Mouse (Mus musculus): ENCODE measurements around the gene Zfp775. TPM values are rescaled to one million over a fixed set of nuclear protein-coding genes. Genes with fewer than 3 reads are reported as not detected.

The Zfp775 gene
- polyA plus RNA-seq, 1 experiment from 2014 or later = 2.0 TPM

DNA sequence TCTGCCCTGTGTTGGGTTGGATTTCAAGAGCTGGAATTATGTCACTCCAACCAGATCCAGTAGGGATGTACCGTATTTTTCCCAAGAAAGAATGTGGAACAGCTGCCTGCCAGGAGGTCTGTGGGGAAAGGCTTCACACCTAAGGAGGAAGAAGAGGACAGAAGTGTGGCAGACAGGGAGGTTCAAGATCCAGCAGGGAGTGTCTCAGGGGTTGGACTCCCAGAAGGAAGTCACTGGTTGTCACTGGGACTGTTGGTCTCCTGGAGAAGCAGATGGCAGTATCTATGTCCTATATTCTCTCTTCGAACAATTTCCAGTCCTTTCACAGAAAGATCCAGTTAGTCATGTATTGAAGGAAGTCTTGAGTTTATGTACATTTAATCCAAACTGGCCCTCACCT lies 45.7 kb downstream of the Zfp775 start:
- Histone ChIP-seq H3K36me3 (no peaks in the 10 kb centered on the region), H3K27ac (no peak overlapping the region), H3K4me1 (replicated peaks) (peaks cover 3% of the 10 kb centered on the region; the same call in 1 of the 2 replicates), H3K4me2 (no peak overlapping the region; the same call in 1 of the 2 replicates), H3K9ac (no peak overlapping the region), H3K9me3 (replicated peaks) (no peaks in the 10 kb centered on the region), H3K27me3 (no peaks in the 10 kb centered on the region; the same call in 1 of the 2 replicates), H3K4me3 (replicated peaks) (no peak overlapping the region)
- 64% methylated on average over 2 of the region's 2 CpGs for whole genome bisulfite sequencing (ENCODE audit: insufficient replicate concordance)
- no peak for ATAC-seq (ENCODE audit: low read depth)
- no peak for DNase-seq

DNA sequence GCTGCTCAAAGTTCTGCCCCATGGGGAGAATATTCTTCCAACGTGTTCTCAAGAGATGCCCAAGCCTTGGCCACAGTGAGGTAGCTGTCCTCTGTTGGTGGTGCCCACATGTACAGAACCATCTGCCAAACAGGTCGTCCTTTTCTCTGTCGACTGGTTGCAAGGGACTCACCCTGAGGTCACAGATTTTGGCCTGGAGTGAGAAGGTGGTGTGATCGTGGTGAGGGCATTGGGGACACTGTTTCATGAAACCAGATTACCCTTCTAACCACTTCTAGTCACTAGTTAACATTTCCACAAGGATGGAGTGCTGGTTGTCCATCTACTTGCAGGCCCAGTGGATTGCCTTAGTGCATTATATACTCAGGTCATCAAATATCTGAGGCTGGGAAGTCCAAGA lies 46.9 kb downstream of the Zfp775 start:
- no peak for DNase-seq
- no peak for ATAC-seq (ENCODE audit: low read depth)
- no peak overlapping the region for H3K4me3 ChIP-seq (replicated peaks)

DNA sequence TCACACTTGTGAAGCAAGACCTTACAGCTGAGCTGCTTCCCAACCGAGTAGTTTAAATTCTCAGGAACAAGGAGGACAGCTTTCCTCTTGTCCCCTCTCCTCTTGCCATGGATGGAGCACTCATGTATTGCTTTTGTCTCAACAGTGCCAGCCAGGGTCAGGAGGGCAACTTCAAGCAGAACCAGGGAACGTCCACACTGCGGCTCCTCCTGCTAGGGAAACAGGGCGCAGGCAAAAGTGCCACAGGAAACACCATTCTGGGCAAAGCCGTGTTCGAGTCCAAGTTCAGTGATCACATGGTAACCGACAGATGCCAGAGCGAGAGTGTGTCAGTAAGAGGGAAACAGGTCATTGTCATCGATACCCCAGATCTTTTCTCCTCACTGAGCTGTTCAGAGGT lies 48.2 kb downstream of the Zfp775 start:
- WGBS (ENCODE audit: insufficient replicate concordance) = 76% methylated on average over 9 of the region's 9 CpGs
- ATAC-seq (ENCODE audit: low read depth) = no peak

More for the DNA sequence above, 46.9 kb downstream of the Zfp775 start:
- Histone ChIP-seq H3K27ac (no peak overlapping the region), H3K9ac (no peak overlapping the region), H3K27me3 (no peaks in the 10 kb centered on the region; the same call in 1 of the 2 replicates), H3K36me3 (no peaks in the 10 kb centered on the region), H3K9me3 (replicated peaks) (no peaks in the 10 kb centered on the region), H3K4me2 (no peak overlapping the region), H3K4me1 (replicated peaks) (peaks cover 3% of the 10 kb centered on the region; the same call in 1 of the 2 replicates)
- 69% methylated on average over 4 of the region's 4 CpGs for whole genome bisulfite sequencing (ENCODE audit: insufficient replicate concordance)

DNA sequence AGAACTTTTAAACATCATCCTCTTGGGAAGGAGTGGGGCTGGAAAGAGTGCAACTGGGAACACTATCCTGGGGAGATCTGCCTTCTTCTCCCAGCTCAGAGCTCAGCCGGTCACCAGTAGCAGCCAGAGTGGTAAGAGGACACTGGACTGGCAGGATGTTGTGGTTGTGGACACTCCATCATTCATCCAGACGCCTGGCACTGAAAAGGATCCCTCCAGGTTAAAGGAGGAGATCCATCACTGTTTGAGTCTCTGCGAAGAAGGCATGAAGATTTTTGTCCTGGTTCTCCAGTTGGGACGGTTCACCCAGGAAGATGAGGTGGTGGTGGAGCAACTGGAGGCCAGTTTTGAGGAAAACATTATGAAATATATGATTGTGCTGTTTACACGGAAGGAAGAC lies 56.9 kb downstream of the Zfp775 start:
- Histone ChIP-seq H3K4me1 (replicated peaks) (no peaks in the 10 kb centered on the region), H3K4me3 (replicated peaks) (no peak overlapping the region), H3K27me3 (no peaks in the 10 kb centered on the region), H3K9me3 (replicated peaks) (no peaks in the 10 kb centered on the region), H3K36me3 (no peaks in the 10 kb centered on the region), H3K9ac (no peak overlapping the region), H3K4me2 (no peak overlapping the region), H3K27ac (no peak overlapping the region)
- WGBS (ENCODE audit: insufficient replicate concordance) = 52% methylated on average over 5 of the region's 5 CpGs
- DNase-seq (no peak), ATAC-seq (ENCODE audit: low read depth) (no peak)

More for the DNA sequence above, 48.2 kb downstream of the Zfp775 start:
- no peaks in the 10 kb centered on the region for H3K9me3 ChIP-seq (replicated peaks)
- H3K9ac ChIP-seq = no peak overlapping the region
- H3K4me2 ChIP-seq = no peak overlapping the region
- H3K27ac ChIP-seq = no peak overlapping the region
- no peak overlapping the region for H3K4me3 ChIP-seq (replicated peaks)
- H3K4me1 ChIP-seq (replicated peaks) = peaks cover 3% of the 10 kb centered on the region; the same call in 1 of the 2 replicates
- DNase-seq = no peak
- no peaks in the 10 kb centered on the region; the same call in 1 of the 2 replicates for H3K27me3 ChIP-seq
- H3K36me3 ChIP-seq = no peaks in the 10 kb centered on the region

DNA sequence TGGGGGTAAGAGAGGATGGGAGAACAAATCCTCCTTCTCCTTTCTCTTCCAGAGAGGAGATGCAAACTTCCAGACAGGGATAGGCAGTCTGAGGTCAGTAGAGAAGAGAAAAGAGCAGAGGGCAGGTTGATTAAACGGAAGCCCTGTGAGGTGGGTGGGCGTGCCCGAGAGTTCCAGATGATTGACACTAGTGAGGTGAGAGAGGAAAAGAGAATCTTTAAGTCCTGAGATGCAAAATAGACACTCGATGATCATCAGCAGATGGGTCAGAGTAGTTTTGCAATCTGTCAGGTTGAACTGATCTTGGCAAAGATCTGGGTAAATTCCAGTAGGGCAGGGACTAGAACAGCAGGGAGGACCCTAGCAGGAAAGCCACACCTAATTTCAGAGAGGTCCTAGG lies 62.9 kb downstream of the Zfp775 start:
- DNase-seq (no peak), ATAC-seq (ENCODE audit: low read depth) (no peak)
- Histone ChIP-seq H3K4me1 (replicated peaks) (peaks cover 7% of the 10 kb centered on the region), H3K27ac (no peak overlapping the region), H3K4me3 (replicated peaks) (no peak overlapping the region), H3K36me3 (no peaks in the 10 kb centered on the region), H3K9me3 (replicated peaks) (no peaks in the 10 kb centered on the region), H3K27me3 (no peaks in the 10 kb centered on the region), H3K9ac (no peak overlapping the region), H3K4me2 (no peak overlapping the region)
- 52% methylated on average over 4 of the region's 4 CpGs for WGBS (ENCODE audit: insufficient replicate concordance)

DNA sequence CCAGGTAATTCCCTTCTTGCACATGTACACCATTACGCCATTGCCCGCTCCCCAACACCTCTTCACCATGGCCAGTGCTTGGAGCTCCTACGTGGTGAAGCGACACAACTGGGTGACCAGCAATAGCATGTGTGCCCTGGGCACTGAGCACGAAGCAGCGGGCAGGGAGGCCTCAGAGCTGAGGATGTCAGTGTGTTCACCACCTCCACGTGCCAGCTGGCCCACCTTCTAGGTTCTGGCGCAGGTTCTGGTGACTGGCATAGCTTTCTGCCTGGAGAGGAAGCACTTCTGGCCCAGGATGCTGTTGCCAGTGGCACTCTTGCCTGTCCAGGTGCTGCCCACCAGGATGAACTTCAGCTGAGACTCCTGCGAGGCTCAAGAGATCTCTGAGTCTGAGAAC lies 63.6 kb downstream of the Zfp775 start:
- DNase-seq = no peak
- 77% methylated on average over 9 of the region's 9 CpGs for WGBS (ENCODE audit: insufficient replicate concordance)
- H3K4me1 ChIP-seq (replicated peaks) = peaks cover 7% of the 10 kb centered on the region

DNA sequence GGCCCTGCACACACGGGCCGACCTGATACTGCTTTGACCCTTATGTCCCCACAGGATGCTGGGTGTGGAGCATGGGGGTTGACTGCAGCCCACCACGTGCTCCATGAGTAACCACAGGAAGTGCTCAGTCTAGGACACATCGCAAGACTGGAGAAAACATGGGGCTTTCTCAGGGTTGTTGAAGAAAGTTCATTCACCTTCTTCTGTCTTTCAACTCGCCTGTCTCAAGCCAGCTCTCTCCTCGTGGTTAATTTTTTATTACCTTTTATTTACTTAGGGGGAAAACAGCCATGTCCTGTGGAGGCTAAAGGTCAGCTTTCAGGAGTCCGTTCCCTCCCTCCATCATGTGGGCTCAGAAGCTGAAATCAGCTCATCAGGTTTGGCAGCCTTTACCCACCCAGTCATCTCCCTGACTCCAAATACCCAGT lies 64.3 kb downstream of the Zfp775 start:
- H3K4me3 ChIP-seq (replicated peaks) = no peak overlapping the region
- ATAC-seq (ENCODE audit: low read depth) = peak; percentile 59
- H3K4me1 ChIP-seq (replicated peaks) = peaks cover 7% of the 10 kb centered on the region
- no peak overlapping the region for H3K27ac ChIP-seq
- H3K9me3 ChIP-seq (replicated peaks) = no peaks in the 10 kb centered on the region
- no peak overlapping the region for H3K4me2 ChIP-seq
- DNase-seq = no peak
- no peaks in the 10 kb centered on the region for H3K36me3 ChIP-seq
- no peak overlapping the region for H3K9ac ChIP-seq
- no peaks in the 10 kb centered on the region for H3K27me3 ChIP-seq
- 23% methylated on average over 7 of the region's 7 CpGs for WGBS (ENCODE audit: insufficient replicate concordance)

More for the DNA sequence above, 63.6 kb downstream of the Zfp775 start:
- no peaks in the 10 kb centered on the region for H3K27me3 ChIP-seq
- no peak overlapping the region for H3K4me2 ChIP-seq
- H3K9ac ChIP-seq = no peak overlapping the region
- H3K27ac ChIP-seq = no peak overlapping the region
- no peak overlapping the region for H3K4me3 ChIP-seq (replicated peaks)
- ATAC-seq (ENCODE audit: low read depth) = no peak
- no peaks in the 10 kb centered on the region for H3K36me3 ChIP-seq
- no peaks in the 10 kb centered on the region for H3K9me3 ChIP-seq (replicated peaks)

DNA sequence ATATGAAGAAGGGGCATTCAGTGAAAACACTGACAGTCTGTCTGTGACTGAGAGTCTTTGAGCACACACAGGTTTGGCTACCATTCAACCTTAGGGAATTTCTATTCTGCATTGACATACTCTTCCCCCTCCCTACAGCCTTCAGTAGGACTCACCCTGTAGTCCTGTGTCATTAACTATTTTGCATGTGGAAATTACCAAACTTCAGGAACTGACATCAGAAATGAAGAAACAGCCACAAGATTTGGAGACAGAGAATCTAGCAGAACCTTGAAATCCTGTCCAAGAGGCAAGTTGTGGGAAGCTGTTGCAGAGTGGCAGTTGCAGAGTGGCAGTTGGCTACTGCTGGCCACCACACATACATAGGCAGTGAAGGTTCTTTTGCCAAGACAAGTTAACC lies 66.2 kb downstream of the Zfp775 start:
- Histone ChIP-seq H3K36me3 (no peaks in the 10 kb centered on the region), H3K4me1 (replicated peaks) (peaks cover 7% of the 10 kb centered on the region), H3K4me2 (no peak overlapping the region), H3K9me3 (replicated peaks) (no peaks in the 10 kb centered on the region), H3K27me3 (no peaks in the 10 kb centered on the region), H3K27ac (no peak overlapping the region), H3K4me3 (replicated peaks) (no peak overlapping the region), H3K9ac (no peak overlapping the region)
- ATAC-seq (ENCODE audit: low read depth) (no peak), DNase-seq (no peak)

DNA sequence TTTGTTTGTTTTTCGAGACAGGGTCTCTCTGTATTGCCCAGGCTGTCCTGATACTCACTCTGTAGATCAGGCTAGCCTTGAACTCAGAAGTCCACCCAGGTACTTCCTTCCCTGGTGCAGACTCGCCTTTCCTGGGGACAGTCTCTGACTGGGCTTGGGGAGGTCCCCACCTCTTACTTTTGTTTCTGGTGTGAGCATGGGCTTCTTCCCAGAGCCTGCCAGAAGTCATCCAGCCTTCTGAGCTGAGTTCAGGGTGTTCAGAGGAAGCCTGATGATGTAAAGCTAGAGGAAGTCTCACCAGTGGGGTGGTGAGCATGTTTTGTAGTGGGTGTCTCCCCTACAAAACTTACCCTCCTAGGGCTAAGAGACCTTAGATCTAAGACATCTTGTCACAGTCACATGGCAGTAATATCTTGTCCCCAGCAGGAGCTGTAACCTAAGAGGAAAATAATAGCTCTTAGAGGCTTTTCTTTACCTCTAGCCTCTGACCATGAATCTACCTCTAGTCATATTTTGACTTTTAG lies 67.6 kb downstream of the Zfp775 start:
- ATAC-seq (ENCODE audit: low read depth) (no peak), DNase-seq (no peak)
- Histone ChIP-seq H3K4me1 (replicated peaks) (peaks cover 7% of the 10 kb centered on the region), H3K4me2 (no peak overlapping the region), H3K36me3 (no peaks in the 10 kb centered on the region), H3K9ac (no peak overlapping the region), H3K27ac (no peak overlapping the region), H3K27me3 (no peaks in the 10 kb centered on the region), H3K9me3 (replicated peaks) (no peaks in the 10 kb centered on the region), H3K4me3 (replicated peaks) (no peak overlapping the region)
- WGBS (ENCODE audit: insufficient replicate concordance) = 35% methylated on average over 2 of the region's 2 CpGs

Other genes starting within 250 kb of the Zfp775 start
- gene Krba1, start 206.5 kb upstream of the Zfp775 start, polyA plus RNA-seq (2015; fragmentation: Nextera tagmentation; extraction: Ambion mirVana) = 1.8 and 2.0 TPM in 2 replicates
- 1.8 and 1.9 TPM in 2 replicates for gene Zfp467, start 156.2 kb upstream of the Zfp775 start, polyA plus RNA-seq (2015; fragmentation: Nextera tagmentation; extraction: Ambion mirVana)
- 0.08 TPM in 1 of 2 replicates, not detected in the other for gene Sspo, start 153.8 kb upstream of the Zfp775 start, polyA plus RNA-seq (2015; fragmentation: Nextera tagmentation; extraction: Ambion mirVana)
- gene Atp6v0e2, start 64.4 kb upstream of the Zfp775 start, polyA plus RNA-seq (2015; fragmentation: Nextera tagmentation; extraction: Ambion mirVana) = 1.5 and 1.6 TPM in 2 replicates
- 0.81 and 1.5 TPM in 2 replicates for gene Lrrc61, start 47.3 kb upstream of the Zfp775 start, polyA plus RNA-seq (2015; fragmentation: Nextera tagmentation; extraction: Ambion mirVana)
- 8.4 and 10.0 TPM in 2 replicates for gene Rarres2, start 29.3 kb upstream of the Zfp775 start, polyA plus RNA-seq (2015; fragmentation: Nextera tagmentation; extraction: Ambion mirVana)
- gene Gm45021, start 12.5 kb upstream of the Zfp775 start, polyA plus RNA-seq (2015; fragmentation: Nextera tagmentation; extraction: Ambion mirVana) = not detected in 2 replicates
- gene Repin1, start 8.2 kb upstream of the Zfp775 start, polyA plus RNA-seq (2015; fragmentation: Nextera tagmentation; extraction: Ambion mirVana) = 8.1 and 10.4 TPM in 2 replicates
- gene Gm44965, start 8.1 kb upstream of the Zfp775 start, polyA plus RNA-seq (2015; fragmentation: Nextera tagmentation; extraction: Ambion mirVana) = not detected in 2 replicates
- 0.20 and 0.28 TPM in 2 replicates for gene AI854703, start 24.7 kb downstream of the Zfp775 start, polyA plus RNA-seq (2015; fragmentation: Nextera tagmentation; extraction: Ambion mirVana)
- 0.73 and 0.93 TPM in 2 replicates for gene Gimap8, start 45.2 kb downstream of the Zfp775 start, polyA plus RNA-seq (2015; fragmentation: Nextera tagmentation; extraction: Ambion mirVana)
- gene Gimap9, start 74.1 kb downstream of the Zfp775 start, polyA plus RNA-seq (2015; fragmentation: Nextera tagmentation; extraction: Ambion mirVana) = 10.9 and 12.1 TPM in 2 replicates
- 11.6 and 12.3 TPM in 2 replicates for gene Gimap4, start 82.5 kb downstream of the Zfp775 start, polyA plus RNA-seq (2015; fragmentation: Nextera tagmentation; extraction: Ambion mirVana)
- 8.4 and 9.4 TPM in 2 replicates for gene Gimap6, start 106.2 kb downstream of the Zfp775 start, polyA plus RNA-seq (2015; fragmentation: Nextera tagmentation; extraction: Ambion mirVana)
- gene Gm28053, start 116.5 kb downstream of the Zfp775 start, polyA plus RNA-seq (2015; fragmentation: Nextera tagmentation; extraction: Ambion mirVana) = 1.6 TPM in 2 replicates
- gene Gimap7, start 116.6 kb downstream of the Zfp775 start, polyA plus RNA-seq (2015; fragmentation: Nextera tagmentation; extraction: Ambion mirVana) = 0.10 and 0.14 TPM in 2 replicates
- gene Gimap1, start 137.0 kb downstream of the Zfp775 start, polyA plus RNA-seq (2015; fragmentation: Nextera tagmentation; extraction: Ambion mirVana) = 6.4 and 6.5 TPM in 2 replicates
- 2.8 and 3.3 TPM in 2 replicates for gene Gimap5, start 144.1 kb downstream of the Zfp775 start, polyA plus RNA-seq (2015; fragmentation: Nextera tagmentation; extraction: Ambion mirVana)
- 0.05 TPM in 1 of 2 replicates, not detected in the other for gene Gimap3, start 168.8 kb downstream of the Zfp775 start, polyA plus RNA-seq (2015; fragmentation: Nextera tagmentation; extraction: Ambion mirVana)
- gene Tmem176a, start 238.9 kb downstream of the Zfp775 start, polyA plus RNA-seq (2015; fragmentation: Nextera tagmentation; extraction: Ambion mirVana) = 72.2 and 77.0 TPM in 2 replicates
- gene Tmem176b, start 239.4 kb downstream of the Zfp775 start, polyA plus RNA-seq (2015; fragmentation: Nextera tagmentation; extraction: Ambion mirVana) = 110 and 119 TPM in 2 replicates

Data from liver, embryonic 13.5 days (tissue).